Mouse (Mus musculus) right cerebral cortex, adult 2 months (tissue): Measurements from ENCODE around the gene Ptpa.
A peak's percentile ranks its signal among the peaks of the same experiment; 100 is the strongest.

Source experiments
- DNase-seq, 2 experiments: peaks; one replicate each; pipeline ENCODE4 v3.0.0; 2021 to 2022; ENCODE audit warnings: low spot score in 2 of 2

Ptpa gene

DNA sequence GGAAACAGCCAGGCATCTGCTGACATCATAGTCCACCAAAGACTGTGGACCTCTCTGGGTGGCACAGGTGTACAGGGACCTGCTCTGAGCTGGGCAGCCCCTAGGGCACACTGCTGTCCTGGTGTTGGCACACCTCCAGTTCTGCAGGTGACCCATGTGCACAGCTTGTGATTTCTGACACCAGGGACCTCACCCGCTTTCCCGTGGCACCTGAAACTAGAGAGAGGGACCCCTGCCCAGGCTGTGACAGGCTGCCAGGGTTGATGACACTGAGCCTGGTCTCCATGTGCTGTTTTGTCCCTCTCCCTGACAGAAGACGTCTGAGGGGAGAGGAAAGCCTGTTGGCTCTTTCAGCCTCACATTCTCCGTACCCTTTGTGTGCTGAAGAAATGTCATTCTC, 22.0 kb downstream of the Ptpa start:
- DNase-seq: no peak

- no peak for DNase-seq
Observed at GRCm38 (mm10) chr2:30439631-30440030, 23.8 kb downstream of the Ptpa start.

DNA sequence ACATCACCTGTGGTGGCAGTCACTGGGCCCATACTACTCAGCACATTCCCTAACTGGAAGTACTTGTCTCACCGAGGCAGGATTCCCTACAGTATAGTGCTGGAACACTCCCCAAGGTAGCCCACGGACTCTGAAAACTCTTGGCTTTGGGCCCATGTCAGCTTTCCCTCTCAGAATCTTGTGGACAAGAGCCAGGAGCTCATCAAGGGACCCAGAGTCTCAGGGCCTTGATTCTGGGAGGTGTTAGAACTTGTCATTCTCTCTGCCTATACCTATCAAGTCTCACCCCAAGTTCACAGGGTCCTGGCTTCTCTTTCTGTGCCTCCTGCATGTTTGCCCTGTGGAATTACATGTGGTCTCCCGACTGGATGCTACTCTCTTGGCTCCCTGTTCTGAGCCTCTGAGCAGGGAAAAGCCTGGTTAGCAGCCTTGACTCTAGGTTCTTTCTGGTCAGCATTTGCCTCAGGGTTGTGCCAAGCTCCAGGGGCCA, 24.4 kb downstream of the Ptpa start:
- no peak for DNase-seq

DNA sequence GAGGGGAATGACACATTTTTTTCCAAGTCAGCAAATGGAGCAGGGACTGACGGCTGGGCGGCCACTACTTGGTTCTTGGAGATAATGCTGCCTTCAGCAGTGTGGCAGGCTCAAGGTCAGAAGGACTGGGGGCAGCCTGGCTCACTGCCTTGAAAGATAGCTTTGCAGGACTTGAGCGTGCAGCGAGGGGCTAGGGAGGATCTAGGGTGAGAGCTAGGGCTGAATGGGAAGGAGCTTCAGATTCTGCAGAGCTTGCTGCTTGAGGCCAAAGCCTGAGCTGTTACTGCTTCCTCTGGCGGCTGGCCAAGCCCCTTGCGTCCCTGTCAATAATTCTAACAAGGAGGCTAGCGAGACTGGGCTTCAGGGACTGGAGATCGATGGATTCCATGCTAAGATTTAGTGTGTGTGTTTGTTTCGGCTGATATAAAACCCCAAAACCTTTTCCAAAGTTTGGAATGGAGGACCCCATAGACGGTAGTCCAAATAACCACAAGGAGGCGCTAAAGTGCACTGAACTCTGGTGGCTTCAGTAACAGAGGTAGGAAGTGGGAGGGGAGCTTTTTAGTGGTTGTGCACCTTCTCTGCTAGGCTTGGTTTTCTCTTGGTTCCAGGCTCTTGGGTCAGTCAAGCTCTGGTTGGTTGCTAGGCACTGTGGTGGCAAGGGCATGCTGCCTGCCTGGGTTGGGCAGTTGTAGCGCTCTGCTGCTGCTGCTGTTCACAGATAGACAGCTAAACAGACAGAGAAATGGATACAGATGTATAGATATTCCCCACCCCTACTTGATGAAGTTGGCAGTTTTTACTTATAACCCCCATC, 25.1 kb downstream of the Ptpa start:
- peak; percentile 62 to 67 for DNase-seq

DNA sequence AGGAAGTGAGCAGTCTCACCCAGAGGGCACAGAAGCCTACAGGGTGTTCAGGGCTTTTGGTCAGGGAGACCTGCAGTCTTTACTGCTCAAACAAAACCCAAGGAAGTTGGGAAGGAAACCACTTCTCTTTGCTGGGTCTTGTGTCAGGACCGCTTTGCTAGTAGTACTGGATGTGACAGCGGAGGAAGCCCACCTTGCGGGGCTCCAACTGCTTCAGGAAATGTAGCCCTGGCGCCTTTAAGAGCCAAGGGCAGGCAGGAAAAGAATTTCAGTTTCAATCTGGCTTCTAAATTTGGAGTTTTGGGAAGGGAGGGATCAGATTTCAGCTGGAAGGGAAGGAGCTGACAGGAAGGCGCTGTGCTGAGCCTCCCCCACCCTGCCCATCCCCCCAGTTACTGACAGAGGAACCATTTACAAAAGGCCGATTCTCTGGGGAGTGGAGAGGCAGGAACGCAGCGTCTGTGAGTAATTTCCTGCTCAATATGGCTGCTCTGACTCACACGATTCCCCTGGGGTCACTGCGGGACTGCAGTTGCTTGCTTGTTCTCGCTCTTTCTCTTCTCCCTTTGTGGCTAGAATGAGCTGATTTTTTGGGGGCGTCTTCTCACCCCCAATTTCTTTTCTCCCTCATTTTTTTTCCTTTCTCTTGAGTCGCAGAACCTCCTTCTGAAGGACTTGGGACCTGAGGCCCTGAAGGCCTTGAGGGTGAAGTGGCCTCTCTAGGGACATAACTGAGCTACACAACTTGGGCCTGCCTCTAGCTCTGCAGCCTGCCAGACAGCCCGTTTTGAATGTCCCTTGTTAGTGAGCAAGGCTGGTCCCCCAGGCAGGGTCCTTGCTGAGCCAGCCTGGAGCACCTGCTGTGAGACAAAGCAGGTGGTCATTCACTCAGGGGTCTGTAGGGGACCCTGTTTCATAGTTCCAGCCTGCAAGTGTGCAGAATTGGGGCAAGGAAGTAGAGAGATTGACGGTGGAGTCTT, 26.0 kb downstream of the Ptpa start:
- DNase-seq: peak; percentile 73 to 78

GRCm38 (mm10) chr2:30442498-30442890, 26.7 kb downstream of the Ptpa start:
- no peak for DNase-seq

DNA sequence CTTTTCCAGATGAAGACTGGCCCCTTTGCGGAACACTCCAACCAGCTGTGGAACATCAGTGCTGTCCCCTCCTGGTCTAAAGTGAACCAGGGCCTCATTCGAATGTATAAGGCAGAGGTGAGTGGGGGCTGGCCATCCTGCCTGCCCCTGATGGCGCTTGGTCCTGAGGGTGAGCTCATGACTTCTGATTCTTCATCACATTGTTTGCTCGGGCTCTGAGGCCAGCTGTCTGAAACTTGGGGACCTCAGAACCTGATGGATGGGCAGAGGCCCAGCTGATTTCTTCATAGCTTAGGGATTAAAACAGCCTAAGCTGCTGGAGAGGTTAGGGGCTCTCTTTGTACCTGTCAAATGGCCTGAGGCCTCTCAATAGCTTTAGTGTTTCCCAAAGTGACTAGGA, 27.4 kb downstream of the Ptpa start:
- no peak for DNase-seq

GRCm38 (mm10) chr2:30444006-30444405, 28.2 kb downstream of the Ptpa start:
- no peak for DNase-seq

DNA sequence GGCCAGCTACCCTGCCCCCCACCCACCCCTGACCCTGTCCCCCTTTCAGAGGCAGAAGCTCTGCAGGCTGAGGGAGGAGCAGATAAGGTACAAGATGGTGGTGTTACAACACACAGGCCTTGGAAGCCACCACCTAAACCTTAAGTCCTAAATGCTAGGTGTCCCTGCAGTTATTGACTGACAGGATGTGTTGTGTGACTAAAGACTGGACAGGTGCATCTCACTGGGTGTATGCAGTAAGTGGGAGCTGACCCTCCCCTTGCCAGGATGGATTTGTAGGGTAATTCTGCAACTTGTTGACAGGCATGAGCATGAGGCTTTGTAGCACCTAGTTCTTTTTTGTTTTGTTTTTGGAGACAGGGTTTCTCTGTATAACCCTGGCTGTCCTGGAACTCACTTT, 28.6 kb downstream of the Ptpa start:
- DNase-seq: no peak

GRCm38 (mm10) chr2:30445312-30445711, 29.5 kb downstream of the Ptpa start:
- DNase-seq: no peak

- DNase-seq: no peak
Observed at GRCm38 (mm10) chr2:30446891-30447826, 31.3 kb downstream of the Ptpa start.

DNA sequence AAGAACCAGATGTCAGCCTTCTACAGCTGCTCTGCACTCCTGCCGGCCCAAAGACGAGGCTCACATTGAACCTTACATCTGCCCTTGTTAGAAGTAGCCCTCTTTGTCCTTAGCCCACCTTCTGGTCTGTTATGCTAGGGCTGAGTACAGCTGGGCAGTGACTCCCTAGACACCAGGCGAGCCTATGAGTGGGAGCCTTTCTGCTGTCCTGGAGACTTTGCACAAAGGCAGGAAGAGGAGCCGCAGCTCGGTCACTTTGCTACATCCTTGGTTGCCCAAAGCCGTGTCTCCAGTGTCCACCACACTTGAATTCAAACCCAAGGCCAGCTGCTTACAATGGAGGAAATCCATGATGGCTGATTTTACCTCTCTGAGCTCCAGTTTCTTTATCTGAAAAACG, 32.5 kb downstream of the Ptpa start:
- DNase-seq: no peak

DNA sequence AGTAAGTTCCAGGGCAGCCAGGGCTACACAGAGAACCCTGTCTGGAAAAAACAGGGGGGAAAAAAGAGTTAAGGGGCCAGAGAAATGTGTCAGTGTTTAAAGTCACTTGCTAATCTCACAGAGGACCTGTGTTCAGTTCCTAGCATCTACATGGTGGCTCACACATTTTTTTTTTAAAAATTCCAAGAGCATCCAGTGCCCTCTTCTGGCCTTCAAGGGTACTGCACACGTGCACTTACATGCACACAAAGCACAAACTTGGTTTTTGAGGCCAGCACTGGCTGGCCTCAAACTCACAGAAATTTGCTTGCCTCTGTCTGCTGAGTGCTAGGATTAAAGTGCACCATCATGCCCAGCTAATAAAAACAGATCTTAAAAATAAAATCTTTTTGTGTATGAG, 34.7 kb downstream of the Ptpa start:
- no peak for DNase-seq

- no peak for DNase-seq
Observed at GRCm38 (mm10) chr2:30451525-30451924, 35.7 kb downstream of the Ptpa start.

- DNase-seq: no peak
Observed at GRCm38 (mm10) chr2:30453570-30453969, 37.7 kb downstream of the Ptpa start.

- no peak for DNase-seq
Observed at GRCm38 (mm10) chr2:30454587-30454986, 38.7 kb downstream of the Ptpa start.

DNA sequence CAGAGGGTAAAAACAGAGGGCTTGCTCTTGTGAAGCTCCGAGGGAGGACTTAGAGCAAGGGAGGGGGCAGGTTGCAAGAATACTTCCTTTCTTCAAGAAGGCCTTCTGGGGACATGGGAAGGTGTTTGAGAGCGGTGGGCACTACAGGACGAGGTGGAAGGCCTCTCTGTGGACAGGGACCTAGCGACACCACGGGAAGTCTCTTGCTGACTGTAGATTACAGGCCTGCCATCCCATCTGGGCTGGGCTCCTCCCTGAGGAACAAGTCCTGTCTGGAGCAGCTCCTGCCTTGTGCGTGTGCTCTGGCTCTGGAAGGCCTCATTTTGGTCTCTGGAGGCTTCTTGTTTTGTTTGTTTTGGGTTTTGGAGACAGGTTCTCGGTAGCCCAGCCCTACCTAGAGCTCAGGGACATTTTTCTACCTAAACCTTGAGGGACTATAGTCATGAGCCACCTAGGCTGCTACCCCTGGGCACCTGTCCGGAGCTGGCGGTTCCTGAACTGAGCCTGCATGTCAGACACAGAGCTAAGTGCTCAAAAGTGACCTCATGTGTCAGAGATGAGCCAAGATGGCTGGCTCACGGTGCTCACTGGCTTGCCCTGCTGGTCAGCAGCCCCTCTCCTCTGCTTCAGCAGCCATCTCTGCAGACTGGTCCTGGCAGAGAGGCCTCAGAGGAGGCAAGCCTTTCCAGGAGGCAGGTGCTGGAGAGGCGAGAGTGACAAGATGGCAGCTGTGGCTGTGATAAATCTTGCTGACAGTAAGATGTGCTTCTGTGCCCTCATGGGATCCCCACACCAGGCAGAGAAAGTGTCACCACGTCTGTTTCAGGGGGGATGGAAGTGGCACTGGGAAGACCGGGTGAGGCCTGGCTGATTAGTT, 40.5 kb downstream of the Ptpa start:
- no peak for DNase-seq

DNA sequence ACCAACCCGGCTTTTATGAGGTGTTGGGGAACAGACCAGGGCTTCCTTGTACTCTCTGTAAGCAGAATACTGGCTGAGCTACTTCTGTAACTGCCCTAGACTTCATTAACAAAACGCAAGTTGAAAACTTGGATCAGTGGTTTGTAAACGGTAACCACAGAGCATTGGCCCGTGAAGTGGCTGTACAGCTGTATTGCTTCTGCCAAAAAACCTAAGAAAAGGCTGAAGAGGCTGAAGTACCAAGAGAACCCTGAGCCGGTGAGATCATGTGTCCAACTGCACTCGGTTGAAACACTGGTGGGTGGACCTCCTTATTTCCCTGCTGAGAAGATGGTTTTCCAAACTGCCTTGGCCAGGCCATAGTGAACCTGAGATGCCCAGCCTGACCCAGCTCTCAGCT, 42.5 kb downstream of the Ptpa start:
- DNase-seq: no peak

- no peak for DNase-seq
Observed at GRCm38 (mm10) chr2:30459241-30459640, 43.4 kb downstream of the Ptpa start.

- no peak for DNase-seq
Observed at GRCm38 (mm10) chr2:30463341-30463761, 47.5 kb downstream of the Ptpa start.
